Mouse (Mus musculus) liver, adult 2 months (tissue): ENCODE measurements around the gene Tns2.

Source experiments
- CTCF ChIP-seq: fragments of 200-500 bp; IDR thresholded peaks from 2 replicates; pipeline ENCODE4 v1.5.1; 2011; ENCODE audit warnings: low read depth, low read length, control low read depth
- POLR2A ChIP-seq: fragments of 200-500 bp; IDR thresholded peaks from 2 replicates; pipeline ENCODE4 v1.6.1; 2011; ENCODE audit warnings: low read length, control low read depth; ENCODE audit not compliant: insufficient read depth; ENCODE audit errors: extremely low read depth

- peak; percentile 99 for TF ChIP-seq CTCF
- no peak for TF ChIP-seq POLR2A
Measured at GRCm38 (mm10) chr15:102065661-102066325, 34.4 kb upstream of the Tns2 start.
